Mouse (Mus musculus) intestine, embryonic 15.5 days (tissue): ENCODE measurements at regions not wholly inside any gene's neighbourhood (a gene's known extent, or its start where the extent isn't known, plus 50 kb on each side); places are given as distances from the start of the nearest gene placed in this dataset.

ENCODE experiments used
- ATAC-seq: fragments of 200-750 bp; cut with Nextera tagmentation; 2 replicates; pipeline ENCODE4 v1.8.0; 2017; ENCODE audit warnings: moderate TSS enrichment, moderate library complexity
- H3K27ac ChIP-seq: fragments of 300-500 bp; sonication (generic); 2 replicates; pipeline ENCODE4 v1.5.1; 2015; ENCODE audit warnings: mild to moderate bottlenecking, inconsistent platforms
- H3K27me3 ChIP-seq: fragments of 300-500 bp; sonication (generic); replicated peaks from 2 replicates; pipeline ENCODE4 v1.6.1; 2015; ENCODE audit warnings: inconsistent platforms
- H3K36me3 ChIP-seq: fragments of 300-500 bp; sonication (generic); 2 replicates; pipeline ENCODE4 v1.6.1; 2015; ENCODE audit warnings: inconsistent platforms
- H3K4me1 ChIP-seq: fragments of 300-500 bp; sonication (generic); replicated peaks from 2 replicates; pipeline ENCODE4 v1.6.1; 2015; ENCODE audit warnings: inconsistent platforms
- H3K4me2 ChIP-seq: fragments of 300-500 bp; sonication (generic); replicated peaks from 2 replicates; pipeline ENCODE4 v1.6.1; 2015; ENCODE audit warnings: mild to moderate bottlenecking, inconsistent platforms
- H3K4me3 ChIP-seq: fragments of 300-500 bp; sonication (generic); replicated peaks from 2 replicates; pipeline ENCODE4 v1.5.1; 2015; ENCODE audit warnings: inconsistent platforms
- H3K9ac ChIP-seq: fragments of 300-500 bp; sonication (generic); 2 replicates; pipeline ENCODE4 v1.6.1; 2015; ENCODE audit warnings: inconsistent platforms
- H3K9me3 ChIP-seq: fragments of 300-500 bp; sonication (generic); 2 replicates; pipeline ENCODE4 v1.6.1; 2016; ENCODE audit warnings: inconsistent platforms
- WGBS: fragments of 180-500 bp; shearing (Covaris S2); methylation state at CpG from one replicate; pipeline ENCODE4 v1.1.7; 2015; 5-methylcytosine and 5-hydroxymethylcytosine counted together

- Histone ChIP-seq H3K27ac (no peak overlapping the region), H3K4me3 (no peak overlapping the region), H3K9me3 (no peaks in the 10 kb centered on the region), H3K27me3 (no peaks in the 10 kb centered on the region), H3K4me1 (no peaks in the 10 kb centered on the region), H3K9ac (no peak overlapping the region), H3K36me3 (no peaks in the 10 kb centered on the region), H3K4me2 (no peak overlapping the region)
- ATAC-seq = no peak
- WGBS = 65% methylated on average over 9 of the region's 9 CpGs
Measured at GRCm38 (mm10) chr12:12753849-12754248, 187.9 kb downstream of the Mycn start.

DNA sequence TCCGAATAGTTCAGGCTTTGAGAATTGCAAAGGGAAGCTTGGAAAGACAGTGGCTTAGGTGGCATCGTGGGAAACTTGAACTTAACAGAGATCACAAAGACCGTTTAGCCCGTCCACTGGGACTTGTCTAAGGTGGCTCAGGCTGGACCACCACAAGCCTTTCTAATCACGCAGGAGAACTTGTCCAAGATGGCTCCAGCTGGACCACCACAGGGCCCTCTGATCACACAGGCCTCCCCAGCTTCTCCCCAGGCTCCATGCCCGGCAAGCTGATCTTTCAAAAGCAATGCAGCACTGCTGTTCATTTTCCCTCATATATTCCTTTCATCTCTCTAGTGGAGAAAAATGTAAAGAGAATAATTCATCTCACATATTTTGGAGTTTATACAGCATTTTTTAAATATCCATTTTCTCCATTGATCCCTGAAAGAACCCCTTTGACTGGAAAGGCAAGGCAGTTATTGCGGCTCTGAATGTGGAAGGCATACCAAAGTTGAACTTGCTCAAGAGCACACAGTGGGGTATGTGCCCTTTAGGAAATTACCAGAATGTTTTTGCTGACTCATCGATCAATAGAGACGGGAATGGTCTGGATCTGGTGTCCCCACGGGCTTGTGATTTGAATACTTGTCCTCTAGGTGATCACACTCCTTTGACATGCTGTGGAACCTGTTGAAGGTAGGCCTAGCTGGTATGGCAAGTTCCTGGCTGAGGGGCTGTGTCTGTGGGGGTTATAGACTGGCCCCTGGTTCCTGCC lies 189.9 kb downstream of the Mycn start:
- 89% methylated on average over 10 of the region's 10 CpGs for WGBS

DNA sequence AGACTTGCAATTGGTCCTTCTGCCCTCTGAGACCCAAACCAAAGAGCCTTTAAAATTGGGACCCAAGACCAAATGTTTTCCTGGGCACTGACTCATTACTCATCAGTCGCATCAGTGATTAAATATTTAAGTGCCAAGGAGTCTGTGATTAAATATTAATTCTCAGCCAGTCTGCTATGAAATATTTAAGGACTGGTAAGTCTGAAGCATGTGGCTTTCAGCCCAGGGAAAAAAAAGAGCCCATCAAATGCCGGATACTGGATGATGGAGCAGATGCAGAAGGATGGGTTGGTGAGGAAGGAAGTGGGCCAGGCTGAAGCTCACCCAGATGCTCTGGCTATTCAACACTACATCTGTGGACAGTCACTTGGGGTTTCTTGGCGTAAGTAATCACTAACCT lies 192.0 kb downstream of the Mycn start:
- no peak for ATAC-seq
- Histone ChIP-seq H3K4me3 (no peak overlapping the region), H3K4me1 (no peaks in the 10 kb centered on the region), H3K9me3 (no peaks in the 10 kb centered on the region), H3K36me3 (no peaks in the 10 kb centered on the region), H3K27ac (no peak overlapping the region), H3K27me3 (no peaks in the 10 kb centered on the region), H3K9ac (no peak overlapping the region), H3K4me2 (no peak overlapping the region)
- WGBS = 82% methylated on average over 3 of the region's 3 CpGs

More for the DNA sequence above, 189.9 kb downstream of the Mycn start:
- Histone ChIP-seq H3K9me3 (no peaks in the 10 kb centered on the region), H3K27me3 (no peaks in the 10 kb centered on the region), H3K36me3 (no peaks in the 10 kb centered on the region), H3K9ac (no peak overlapping the region), H3K4me2 (no peak overlapping the region), H3K4me3 (no peak overlapping the region), H3K27ac (no peak overlapping the region), H3K4me1 (no peaks in the 10 kb centered on the region)
- ATAC-seq = no peak

- Histone ChIP-seq H3K27me3 (no peaks in the 10 kb centered on the region), H3K9ac (no peak overlapping the region), H3K4me3 (no peak overlapping the region), H3K4me1 (no peaks in the 10 kb centered on the region), H3K36me3 (no peaks in the 10 kb centered on the region), H3K4me2 (no peak overlapping the region), H3K27ac (no peak overlapping the region), H3K9me3 (no peaks in the 10 kb centered on the region)
- 61% methylated on average over 4 of the region's 4 CpGs for WGBS
- no peak for ATAC-seq
Measured at GRCm38 (mm10) chr12:12746852-12747454, 194.8 kb downstream of the Mycn start.

- H3K4me3 ChIP-seq = no peak overlapping the region
- ATAC-seq = no peak
- H3K36me3 ChIP-seq = no peaks in the 10 kb centered on the region
- H3K27ac ChIP-seq = no peak overlapping the region
- no peaks in the 10 kb centered on the region for H3K4me1 ChIP-seq
- no peak overlapping the region for H3K9ac ChIP-seq
- no peaks in the 10 kb centered on the region for H3K27me3 ChIP-seq
- H3K9me3 ChIP-seq = no peaks in the 10 kb centered on the region
- no peak overlapping the region for H3K4me2 ChIP-seq
- WGBS = 70% methylated on average over 2 of the region's 2 CpGs
Measured at GRCm38 (mm10) chr12:12744492-12744891, 197.2 kb downstream of the Mycn start.

DNA sequence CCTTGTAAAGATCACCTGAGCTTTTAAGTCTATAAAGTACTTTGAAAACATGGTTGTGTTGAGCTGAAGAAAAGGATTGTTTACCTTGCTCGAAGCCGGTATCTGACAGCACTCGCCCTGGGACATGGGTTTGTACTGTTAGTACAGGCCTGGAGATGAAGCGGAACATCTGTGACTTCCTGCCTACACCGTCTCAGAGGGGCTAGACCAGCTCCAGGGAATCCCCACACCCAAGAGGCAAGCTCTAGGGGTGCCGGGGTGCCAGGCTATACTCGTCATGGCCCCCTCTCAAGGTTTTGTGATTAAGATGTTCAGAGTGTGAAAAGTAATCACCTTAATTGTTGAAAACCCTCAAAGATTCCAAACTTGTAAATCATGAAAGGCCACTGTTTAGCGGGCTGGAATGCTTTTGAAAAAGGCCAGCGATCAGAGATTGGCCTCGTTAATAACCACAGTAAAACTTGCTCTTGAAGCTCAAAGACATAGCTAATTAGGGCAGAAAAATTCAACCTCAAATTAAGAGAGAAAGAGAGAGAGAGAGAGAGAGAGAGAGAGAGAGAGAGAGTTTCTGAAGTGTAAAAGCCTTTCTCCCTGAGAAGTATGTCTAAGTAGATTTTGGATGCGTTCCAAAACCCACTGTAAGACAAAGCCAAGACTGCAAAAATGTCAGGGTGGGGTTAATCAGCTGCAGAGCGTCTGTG lies 202.9 kb downstream of the Mycn start:
- H3K4me3 ChIP-seq = no peak overlapping the region
- 0 out of 2 replicates have a peak, but pooled peaks cover 3% of the 10 kb centered on the region for H3K4me1 ChIP-seq
- no peak overlapping the region for H3K4me2 ChIP-seq
- no peak overlapping the region for H3K9ac ChIP-seq
- WGBS = 42% methylated on average over 12 of the region's 12 CpGs
- H3K9me3 ChIP-seq = no peaks in the 10 kb centered on the region
- no peak overlapping the region for H3K27ac ChIP-seq
- no peaks in the 10 kb centered on the region for H3K36me3 ChIP-seq
- no peaks in the 10 kb centered on the region for H3K27me3 ChIP-seq
- ATAC-seq = 0 out of 2 replicates have a peak, but pooled peaks have one; percentile 31

DNA sequence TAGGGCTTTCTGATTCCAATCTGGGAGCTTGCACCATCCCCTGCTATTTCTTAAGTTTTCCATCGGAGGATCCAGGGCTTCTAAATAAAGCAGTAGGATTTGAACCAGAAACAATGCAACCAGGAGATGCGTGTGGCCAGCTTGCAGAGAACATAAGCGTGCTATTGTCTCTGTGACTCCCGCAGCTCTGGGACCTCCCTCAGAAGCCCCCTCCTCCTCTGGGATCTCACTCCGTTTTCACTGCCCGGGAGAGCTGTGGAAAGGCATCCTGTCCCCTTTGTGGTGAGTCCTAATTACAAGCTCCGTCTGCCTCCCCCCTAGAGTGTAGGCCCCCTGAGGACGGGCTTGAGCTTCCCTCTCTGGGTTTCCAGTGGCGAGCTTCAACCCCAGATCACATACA lies 215.9 kb downstream of the Mycn start:
- Histone ChIP-seq H3K4me1 (0 out of 2 replicates have a peak, but pooled peaks cover 2% of the 10 kb centered on the region), H3K9ac (no peak overlapping the region), H3K9me3 (no peaks in the 10 kb centered on the region), H3K4me3 (no peak overlapping the region), H3K4me2 (peak overlapping the region; percentile 2; the same call in 1 of the 2 replicates), H3K27me3 (no peaks in the 10 kb centered on the region), H3K36me3 (no peaks in the 10 kb centered on the region), H3K27ac (no peak overlapping the region)
- ATAC-seq = no peak
- 38% methylated on average over 9 of the region's 9 CpGs for WGBS

DNA sequence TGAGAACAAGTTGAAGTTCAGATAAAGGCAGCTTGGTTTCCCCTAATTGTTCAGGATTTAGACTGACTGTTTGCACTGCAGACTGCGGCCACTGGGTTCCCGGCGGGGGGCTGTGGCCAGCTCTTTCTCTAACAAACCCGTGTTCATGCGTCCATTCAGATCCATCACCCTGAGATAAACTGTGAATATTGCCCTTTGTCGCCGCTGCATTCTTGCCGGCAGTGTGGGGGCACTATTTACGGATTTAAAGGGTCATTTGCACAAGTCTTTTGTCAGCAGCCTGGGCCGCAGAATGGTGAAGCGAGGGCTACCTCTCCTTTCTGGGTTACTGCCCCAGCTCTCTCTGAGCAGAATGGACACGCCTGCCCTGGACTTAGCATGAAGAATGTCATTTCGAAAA lies 216.6 kb downstream of the Mycn start:
- Histone ChIP-seq H3K36me3 (no peaks in the 10 kb centered on the region), H3K27me3 (no peaks in the 10 kb centered on the region), H3K27ac (no peak overlapping the region), H3K4me2 (peak overlapping the region; percentile 2), H3K4me1 (0 out of 2 replicates have a peak, but pooled peaks cover 2% of the 10 kb centered on the region), H3K9me3 (no peaks in the 10 kb centered on the region), H3K4me3 (no peak overlapping the region), H3K9ac (no peak overlapping the region; the same call in 1 of the 2 replicates)
- 29% methylated on average over 13 of the region's 13 CpGs for WGBS
- no peak for ATAC-seq

GRCm38 (mm10) chr12:12723724-12724487 lies 217.8 kb downstream of the Mycn start:
- Histone ChIP-seq H3K4me2 (no peak overlapping the region), H3K4me1 (0 out of 2 replicates have a peak, but pooled peaks cover 2% of the 10 kb centered on the region), H3K36me3 (no peaks in the 10 kb centered on the region), H3K9ac (no peak overlapping the region), H3K27me3 (no peaks in the 10 kb centered on the region), H3K27ac (no peak overlapping the region), H3K4me3 (no peak overlapping the region), H3K9me3 (no peaks in the 10 kb centered on the region)
- no peak for ATAC-seq
- 81% methylated on average over 12 of the region's 12 CpGs for WGBS

GRCm38 (mm10) chr12:12722982-12723661 lies 218.6 kb downstream of the Mycn start:
- no peaks in the 10 kb centered on the region for H3K27me3 ChIP-seq
- WGBS = 84% methylated on average over 20 of the region's 20 CpGs
- ATAC-seq = no peak
- no peak overlapping the region for H3K9ac ChIP-seq
- no peak overlapping the region for H3K4me3 ChIP-seq
- H3K27ac ChIP-seq = no peak overlapping the region
- H3K4me2 ChIP-seq = no peak overlapping the region
- 0 out of 2 replicates have a peak, but pooled peaks cover 2% of the 10 kb centered on the region for H3K4me1 ChIP-seq
- no peaks in the 10 kb centered on the region for H3K36me3 ChIP-seq
- no peaks in the 10 kb centered on the region for H3K9me3 ChIP-seq

DNA sequence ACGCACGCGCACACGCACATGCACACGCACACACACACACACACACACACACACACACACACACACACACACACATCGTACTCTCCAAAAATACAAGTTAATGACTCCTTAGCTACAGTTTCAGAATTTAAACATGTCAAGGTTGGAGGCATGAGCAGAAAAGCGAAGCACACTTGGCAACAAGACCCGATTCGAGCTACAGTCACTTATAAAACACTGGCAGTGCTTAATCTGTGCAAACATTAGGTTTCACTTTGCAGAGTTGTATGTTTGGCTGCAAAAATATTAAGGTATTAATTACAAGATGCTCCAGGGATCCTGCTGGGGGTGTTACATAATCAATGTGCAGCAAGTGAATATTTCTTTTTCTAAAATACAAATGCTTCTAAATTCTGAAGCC lies 225.0 kb downstream of the Mycn start:
- WGBS = 79% methylated on average over 9 of the region's 9 CpGs
- H3K27me3 ChIP-seq = no peaks in the 10 kb centered on the region
- H3K4me1 ChIP-seq = no peaks in the 10 kb centered on the region
- no peak overlapping the region for H3K27ac ChIP-seq
- ATAC-seq = no peak
- H3K4me3 ChIP-seq = no peak overlapping the region
- H3K9me3 ChIP-seq = no peaks in the 10 kb centered on the region
- H3K9ac ChIP-seq = no peak overlapping the region
- H3K4me2 ChIP-seq = no peak overlapping the region
- no peaks in the 10 kb centered on the region for H3K36me3 ChIP-seq
